Mouse (Mus musculus): ENCODE results near the gene 2410015M20Rik. TPM values are rescaled to one million over a fixed set of nuclear protein-coding genes. Genes with fewer than 3 reads are reported as not detected.

The 2410015M20Rik gene
- polyA plus RNA-seq, 1 experiment from 2014 or later = 143 TPM

DNA sequence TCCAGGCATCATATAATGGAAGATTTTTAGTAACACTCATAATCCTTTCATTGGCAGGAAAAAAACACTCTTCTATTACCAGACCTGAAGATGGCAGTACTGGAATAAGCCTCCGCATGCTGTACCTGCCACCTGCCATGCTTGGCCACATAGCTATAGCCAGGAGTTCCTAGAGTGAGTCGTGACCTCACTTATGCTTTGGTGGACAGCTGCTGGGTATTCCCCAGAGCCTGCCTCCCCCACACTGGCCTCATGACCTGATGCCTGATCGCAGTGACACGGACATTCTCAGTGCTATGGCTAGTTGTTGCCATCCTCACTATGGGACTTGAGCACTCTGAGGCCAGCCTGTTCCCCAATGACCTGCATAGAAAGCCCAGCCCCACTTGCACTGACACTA lies 39.3 kb downstream of the 2410015M20Rik start:
- WGBS (ENCODE audit: insufficient replicate concordance) = 92% methylated on average over 4 of the region's 4 CpGs
- peaks cover 99% of the 10 kb centered on the region for H3K36me3 ChIP-seq (replicated peaks)
- H3K27ac ChIP-seq (replicated peaks) = no peak overlapping the region
- no peak overlapping the region for H3K9ac ChIP-seq
- H3K9me3 ChIP-seq (replicated peaks) = no peaks in the 10 kb centered on the region
- no peak overlapping the region for H3K4me3 ChIP-seq (replicated peaks)
- H3K4me2 ChIP-seq = no peak overlapping the region
- no peaks in the 10 kb centered on the region; the same call in 1 of the 2 replicates for H3K4me1 ChIP-seq (replicated peaks)
- ATAC-seq (ENCODE audit: insufficient read depth) = no peak
- H3K27me3 ChIP-seq = no peaks in the 10 kb centered on the region

DNA sequence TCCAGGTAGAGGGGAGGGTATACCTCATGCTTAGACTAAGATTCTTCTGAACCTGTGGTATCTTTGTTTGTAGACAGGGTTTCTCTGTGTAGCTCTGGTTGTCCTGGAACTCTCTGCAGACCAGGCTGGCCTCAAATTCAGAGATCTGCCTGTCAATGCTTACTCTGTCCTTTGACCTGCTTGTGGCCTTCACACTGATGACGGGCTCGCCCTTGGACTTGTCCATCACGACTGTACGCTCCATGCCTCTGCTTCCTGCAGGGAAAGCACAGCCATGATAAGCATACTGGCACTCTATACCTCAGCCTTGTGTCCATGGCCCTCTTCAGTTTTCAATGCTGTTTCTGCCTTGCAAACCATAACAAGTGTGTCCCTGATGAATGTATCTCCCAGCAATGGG lies 42.2 kb downstream of the 2410015M20Rik start:
- Histone ChIP-seq H3K4me2 (no peak overlapping the region), H3K27ac (replicated peaks) (no peak overlapping the region), H3K4me1 (replicated peaks) (no peaks in the 10 kb centered on the region; the same call in 1 of the 2 replicates), H3K27me3 (no peaks in the 10 kb centered on the region), H3K9ac (no peak overlapping the region), H3K9me3 (replicated peaks) (no peaks in the 10 kb centered on the region), H3K36me3 (replicated peaks) (peaks cover 100% of the 10 kb centered on the region), H3K4me3 (replicated peaks) (no peak overlapping the region)
- ATAC-seq (ENCODE audit: insufficient read depth) = no peak
- 82% methylated on average over 4 of the region's 4 CpGs for WGBS (ENCODE audit: insufficient replicate concordance)

- no peak for ATAC-seq (ENCODE audit: insufficient read depth)
- Histone ChIP-seq H3K4me3 (replicated peaks) (no peak overlapping the region), H3K36me3 (replicated peaks) (peaks cover 100% of the 10 kb centered on the region)
Measured at GRCm38 (mm10) chr17:56566918-56567317, 42.7 kb downstream of the 2410015M20Rik start.

GRCm38 (mm10) chr17:56566293-56566692 lies 43.3 kb downstream of the 2410015M20Rik start:
- Histone ChIP-seq H3K27me3 (no peaks in the 10 kb centered on the region), H3K4me1 (replicated peaks) (no peaks in the 10 kb centered on the region), H3K4me2 (no peak overlapping the region), H3K36me3 (replicated peaks) (peaks cover 100% of the 10 kb centered on the region), H3K4me3 (replicated peaks) (no peak overlapping the region), H3K27ac (replicated peaks) (no peak overlapping the region), H3K9ac (no peak overlapping the region), H3K9me3 (replicated peaks) (no peaks in the 10 kb centered on the region)
- 95% methylated on average over 29 of the region's 29 CpGs for WGBS (ENCODE audit: insufficient replicate concordance)
- no peak for ATAC-seq (ENCODE audit: insufficient read depth)

More at GRCm38 (mm10) chr17:56566918-56567317, 42.7 kb downstream of the 2410015M20Rik start:
- Histone ChIP-seq H3K4me2 (no peak overlapping the region), H3K9ac (no peak overlapping the region), H3K4me1 (replicated peaks) (no peaks in the 10 kb centered on the region), H3K27me3 (no peaks in the 10 kb centered on the region), H3K27ac (replicated peaks) (no peak overlapping the region), H3K9me3 (replicated peaks) (no peaks in the 10 kb centered on the region)
- WGBS (ENCODE audit: insufficient replicate concordance) = 93% methylated on average over 5 of the region's 5 CpGs

GRCm38 (mm10) chr17:56561866-56562265 lies 47.7 kb downstream of the 2410015M20Rik start:
- 77% methylated on average over 2 of the region's 2 CpGs for WGBS (ENCODE audit: insufficient replicate concordance)
- no peak overlapping the region for H3K9ac ChIP-seq
- ATAC-seq (ENCODE audit: insufficient read depth) = no peak
- H3K4me2 ChIP-seq = no peak overlapping the region
- peaks cover 60% of the 10 kb centered on the region for H3K36me3 ChIP-seq (replicated peaks)
- no peaks in the 10 kb centered on the region for H3K27me3 ChIP-seq
- no peak overlapping the region for H3K27ac ChIP-seq (replicated peaks)
- 0 out of 2 replicates have a peak, but pooled peaks cover 2% of the 10 kb centered on the region for H3K4me1 ChIP-seq (replicated peaks)
- H3K9me3 ChIP-seq (replicated peaks) = no peaks in the 10 kb centered on the region
- H3K4me3 ChIP-seq (replicated peaks) = no peak overlapping the region

- Histone ChIP-seq H3K4me1 (replicated peaks) (0 out of 2 replicates have a peak, but pooled peaks cover 2% of the 10 kb centered on the region), H3K27ac (replicated peaks) (no peak overlapping the region), H3K4me2 (no peak overlapping the region), H3K4me3 (replicated peaks) (no peak overlapping the region), H3K9ac (no peak overlapping the region), H3K27me3 (no peaks in the 10 kb centered on the region), H3K9me3 (replicated peaks) (no peaks in the 10 kb centered on the region), H3K36me3 (replicated peaks) (peaks cover 43% of the 10 kb centered on the region)
- 50% methylated on average over 1 of the region's 1 CpGs for WGBS (ENCODE audit: insufficient replicate concordance)
- ATAC-seq (ENCODE audit: insufficient read depth) = no peak
Measured at GRCm38 (mm10) chr17:56560131-56560530, 49.4 kb downstream of the 2410015M20Rik start.

DNA sequence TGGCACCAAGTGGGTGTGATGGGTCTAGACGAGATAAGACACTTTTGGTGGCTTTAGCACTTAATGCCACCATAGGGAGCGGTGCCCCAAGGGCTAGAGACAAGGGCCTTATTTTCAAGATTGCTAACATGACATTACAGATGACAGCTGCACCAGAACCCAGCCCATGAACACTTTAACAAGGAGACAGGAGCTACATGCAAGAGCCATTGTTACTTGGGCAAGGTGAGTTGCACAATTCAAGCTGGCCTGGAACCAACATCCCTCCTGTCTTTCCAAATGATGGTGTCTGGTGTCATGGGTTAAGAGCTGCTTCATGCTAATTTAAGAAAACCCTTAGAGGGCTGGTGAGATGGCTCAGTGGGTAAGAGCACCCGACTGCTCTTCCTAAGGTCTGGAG lies 50.2 kb downstream of the 2410015M20Rik start:
- Histone ChIP-seq H3K4me3 (replicated peaks) (no peak overlapping the region), H3K4me2 (no peak overlapping the region), H3K4me1 (replicated peaks) (0 out of 2 replicates have a peak, but pooled peaks cover 2% of the 10 kb centered on the region), H3K9me3 (replicated peaks) (no peaks in the 10 kb centered on the region), H3K27me3 (no peaks in the 10 kb centered on the region), H3K27ac (replicated peaks) (no peak overlapping the region), H3K9ac (no peak overlapping the region), H3K36me3 (replicated peaks) (peaks cover 35% of the 10 kb centered on the region)
- no peak for ATAC-seq (ENCODE audit: insufficient read depth)
- 42% methylated on average over 3 of the region's 3 CpGs for WGBS (ENCODE audit: insufficient replicate concordance)

DNA sequence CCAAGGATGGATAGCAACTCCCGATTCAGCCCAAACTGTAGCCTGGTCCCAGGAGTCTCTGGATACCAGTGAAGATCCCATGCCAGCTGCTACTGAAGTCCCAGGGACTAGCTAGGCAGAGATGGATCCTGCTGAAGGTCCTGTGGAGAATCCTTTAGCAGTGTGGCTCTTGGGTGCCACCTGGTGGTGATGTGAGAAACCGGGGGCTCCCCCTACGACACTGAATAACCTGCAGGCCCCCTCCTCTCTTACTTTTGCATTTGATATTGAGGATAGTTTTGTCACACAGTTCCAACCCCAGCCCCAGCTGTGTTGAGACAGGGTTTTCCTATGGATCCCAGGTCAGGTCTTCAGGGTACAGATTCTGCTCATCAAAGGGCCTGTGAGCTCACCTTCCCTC lies 51.1 kb downstream of the 2410015M20Rik start:
- Histone ChIP-seq H3K4me2 (no peak overlapping the region), H3K27ac (replicated peaks) (no peak overlapping the region), H3K4me3 (replicated peaks) (no peak overlapping the region), H3K9ac (no peak overlapping the region), H3K36me3 (replicated peaks) (peaks cover 26% of the 10 kb centered on the region), H3K9me3 (replicated peaks) (no peaks in the 10 kb centered on the region), H3K4me1 (replicated peaks) (0 out of 2 replicates have a peak, but pooled peaks cover 2% of the 10 kb centered on the region), H3K27me3 (no peaks in the 10 kb centered on the region)
- no peak for ATAC-seq (ENCODE audit: insufficient read depth)
- WGBS (ENCODE audit: insufficient replicate concordance) = 10% methylated on average over 3 of the region's 3 CpGs

Other genes with a start within 250 kb of the 2410015M20Rik start
- gene Ptprs, start 133.3 kb downstream of the 2410015M20Rik start, polyA plus RNA-seq (2015; fragmentation: Nextera tagmentation; extraction: Ambion mirVana) = 5.5 and 6.1 TPM in 2 replicates
- gene Znrf4, start 97.3 kb downstream of the 2410015M20Rik start, polyA plus RNA-seq (2015; fragmentation: Nextera tagmentation; extraction: Ambion mirVana) = not detected in 2 replicates
- gene Gm20219, start 55.4 kb downstream of the 2410015M20Rik start, polyA plus RNA-seq (2015; fragmentation: Nextera tagmentation; extraction: Ambion mirVana) = 0.12 and 0.15 TPM in 2 replicates
- gene Safb2, start 25.2 kb downstream of the 2410015M20Rik start, polyA plus RNA-seq (2015; fragmentation: Nextera tagmentation; extraction: Ambion mirVana) = 31.2 and 34.8 TPM in 2 replicates
- 36.3 and 40.4 TPM in 2 replicates for gene Safb, start 24.9 kb downstream of the 2410015M20Rik start, polyA plus RNA-seq (2015; fragmentation: Nextera tagmentation; extraction: Ambion mirVana)
- gene Rpl36, start 3.6 kb upstream of the 2410015M20Rik start, polyA plus RNA-seq (2015; fragmentation: Nextera tagmentation; extraction: Ambion mirVana) = 745 and 882 TPM in 2 replicates
- 36.9 and 44.5 TPM in 2 replicates for gene Lonp1, start 17.1 kb upstream of the 2410015M20Rik start, polyA plus RNA-seq (2015; fragmentation: Nextera tagmentation; extraction: Ambion mirVana)
- 0.30 and 0.44 TPM in 2 replicates for gene Catsperd, start 18.4 kb upstream of the 2410015M20Rik start, polyA plus RNA-seq (2015; fragmentation: Nextera tagmentation; extraction: Ambion mirVana)
- 40.8 and 42.6 TPM in 2 replicates for gene Ranbp3, start 63.5 kb upstream of the 2410015M20Rik start, polyA plus RNA-seq (2015; fragmentation: Nextera tagmentation; extraction: Ambion mirVana)
- gene Ndufa11, start 108.0 kb upstream of the 2410015M20Rik start, polyA plus RNA-seq (2015; fragmentation: Nextera tagmentation; extraction: Ambion mirVana) = 210 and 226 TPM in 2 replicates
- 2.4 and 2.6 TPM in 2 replicates for gene Vmac, start 108.3 kb upstream of the 2410015M20Rik start, polyA plus RNA-seq (2015; fragmentation: Nextera tagmentation; extraction: Ambion mirVana)
- 1.1 and 1.6 TPM in 2 replicates for gene Nrtn, start 147.8 kb upstream of the 2410015M20Rik start, polyA plus RNA-seq (2015; fragmentation: Nextera tagmentation; extraction: Ambion mirVana)
- gene Dus3l, start 155.0 kb upstream of the 2410015M20Rik start, polyA plus RNA-seq (2015; fragmentation: Nextera tagmentation; extraction: Ambion mirVana) = 12.5 and 14.4 TPM in 2 replicates
- gene Prr22, start 160.5 kb upstream of the 2410015M20Rik start, polyA plus RNA-seq (2015; fragmentation: Nextera tagmentation; extraction: Ambion mirVana) = 0.23 and 0.60 TPM in 2 replicates
- 11.9 and 14.6 TPM in 2 replicates for gene Rfx2, start 221.2 kb upstream of the 2410015M20Rik start, polyA plus RNA-seq (2015; fragmentation: Nextera tagmentation; extraction: Ambion mirVana)